Mouse (Mus musculus) embryonic facial prominence, embryonic 10.5 days (tissue): ENCODE results near the gene Cers2. TPM values are rescaled to one million over a fixed set of nuclear protein-coding genes. Genes with fewer than 3 reads are reported as not detected.
A peak's percentile ranks its signal among the peaks of the same experiment; 100 is the strongest.

Experiments used
- DNase-seq: peaks from one replicate; pipeline ENCODE4 v3.0.0-alpha.2; 2017; ENCODE audit warnings: low spot score
- H3K27ac ChIP-seq: fragments of 300-500 bp; sonication (generic); replicated peaks from 2 replicates; pipeline ENCODE4 v1.5.1; 2016; ENCODE audit warnings: mild to moderate bottlenecking
- H3K27me3 ChIP-seq: fragments of 300-500 bp; sonication (generic); replicated peaks from 2 replicates; pipeline ENCODE4 v1.6.1; 2016; ENCODE audit warnings: low read depth, mild to moderate bottlenecking; ENCODE audit not compliant: poor library complexity, severe bottlenecking
- H3K36me3 ChIP-seq: fragments of 300-500 bp; sonication (generic); replicated peaks from 2 replicates; pipeline ENCODE4 v1.6.1; 2016; ENCODE audit warnings: mild to moderate bottlenecking, moderate library complexity
- H3K4me1 ChIP-seq: fragments of 300-500 bp; sonication (generic); 2 replicates; pipeline ENCODE4 v1.6.1; 2016
- H3K4me3 ChIP-seq: fragments of 300-500 bp; sonication (generic); 2 replicates; pipeline ENCODE4 v1.5.1; 2016; ENCODE audit warnings: mild to moderate bottlenecking, moderate library complexity
- H3K9me3 ChIP-seq: fragments of 300-500 bp; sonication (generic); 2 replicates; pipeline ENCODE4 v1.6.1; 2016; ENCODE audit warnings: mild to moderate bottlenecking
- WGBS: fragments of 180-500 bp; shearing (Covaris S2); methylation state at CpG from one replicate; pipeline ENCODE4 v1.1.7; 2016; 5-methylcytosine and 5-hydroxymethylcytosine counted together
- polyA plus RNA-seq: library from polyadenylated mRNA; unstranded; fragments of >200 nt; fragmentation: Nextera tagmentation; extraction: Ambion mirVana; gene quantifications from 2 replicates; pipeline ENCODE4 v1.2.1, GENCODE M21; 2016

Cers2 gene
- polyA plus RNA-seq, 1 experiment from 2014 or later = 125 TPM

DNA sequence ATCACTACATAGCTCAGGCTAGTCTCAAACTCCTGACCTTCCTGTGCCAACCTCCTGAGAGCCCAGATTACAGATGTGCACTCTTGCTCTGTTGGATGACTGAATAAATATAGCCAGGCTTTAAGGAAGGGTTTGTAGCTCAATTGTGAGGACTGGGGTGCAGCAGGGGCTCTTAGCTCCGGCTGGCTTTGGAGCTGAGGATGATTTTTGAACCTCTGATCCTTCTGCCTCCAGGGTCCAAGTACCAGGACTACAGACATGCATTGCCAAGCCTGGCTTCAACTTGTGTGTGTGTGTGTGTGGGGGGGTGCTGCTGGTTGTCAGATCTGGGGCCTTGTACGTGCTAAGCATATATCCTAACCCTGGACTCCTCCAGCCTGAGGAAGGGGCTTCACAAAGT lies 21.7 kb upstream of the Cers2 start:
- no peak for DNase-seq
- Histone ChIP-seq H3K36me3 (peaks cover 94% of the 10 kb centered on the region), H3K4me3 (no peak overlapping the region), H3K27ac (no peak overlapping the region), H3K4me1 (peaks cover 11% of the 10 kb centered on the region), H3K27me3 (no peaks in the 10 kb centered on the region), H3K9me3 (no peaks in the 10 kb centered on the region)
- WGBS = 86% methylated on average over 2 of the region's 2 CpGs

DNA sequence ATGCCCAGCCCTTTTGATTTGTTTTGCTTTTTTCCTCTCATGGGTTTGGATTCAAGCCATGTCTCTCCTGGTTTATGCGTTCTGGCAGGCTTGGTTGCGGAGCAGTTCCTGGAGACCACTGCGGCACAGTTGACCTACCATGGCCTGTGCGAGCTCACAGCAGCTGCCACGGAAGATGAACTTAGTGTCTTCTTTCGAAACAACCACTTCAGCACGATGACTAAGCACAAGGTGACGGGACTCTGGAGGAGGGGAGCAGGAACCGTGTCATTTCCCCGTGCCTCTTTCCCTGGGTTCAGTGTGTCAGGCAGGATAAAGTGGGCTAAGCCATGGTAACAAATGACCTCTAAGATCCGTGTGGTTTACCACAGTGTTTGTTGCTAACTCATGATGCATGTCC lies 21.1 kb upstream of the Cers2 start:
- peaks cover 88% of the 10 kb centered on the region for H3K36me3 ChIP-seq
- WGBS = 88% methylated on average over 11 of the region's 11 CpGs

DNA sequence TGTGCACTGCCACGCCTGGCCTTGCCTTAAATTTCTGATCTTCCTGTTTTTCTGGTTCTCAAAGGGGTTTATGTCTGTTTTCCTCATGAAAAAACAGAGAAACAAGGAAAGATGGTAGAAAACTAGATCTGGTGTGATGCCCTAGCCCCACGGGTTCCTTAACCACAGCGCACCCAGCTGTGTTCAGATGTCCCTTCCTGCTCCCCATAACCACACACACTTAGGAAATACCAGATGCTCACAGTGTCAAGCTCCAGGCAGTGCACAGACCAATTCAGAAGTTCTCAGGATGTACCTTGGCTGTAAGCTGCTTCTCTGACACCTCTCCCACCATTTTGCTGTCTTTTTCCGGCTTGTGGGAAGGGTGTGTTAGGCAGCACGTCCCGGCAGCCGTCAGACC lies 20.3 kb upstream of the Cers2 start:
- DNase-seq = no peak
- Histone ChIP-seq H3K4me1 (peaks cover 11% of the 10 kb centered on the region), H3K4me3 (no peak overlapping the region), H3K27ac (no peak overlapping the region), H3K27me3 (no peaks in the 10 kb centered on the region), H3K9me3 (no peaks in the 10 kb centered on the region), H3K36me3 (peaks cover 80% of the 10 kb centered on the region)
- 93% methylated on average over 7 of the region's 7 CpGs for WGBS

More for the DNA sequence above, 21.1 kb upstream of the Cers2 start:
- no peak overlapping the region for H3K4me3 ChIP-seq
- H3K9me3 ChIP-seq = no peaks in the 10 kb centered on the region
- H3K4me1 ChIP-seq = peaks cover 11% of the 10 kb centered on the region
- no peaks in the 10 kb centered on the region for H3K27me3 ChIP-seq
- no peak overlapping the region for H3K27ac ChIP-seq
- no peak for DNase-seq

DNA sequence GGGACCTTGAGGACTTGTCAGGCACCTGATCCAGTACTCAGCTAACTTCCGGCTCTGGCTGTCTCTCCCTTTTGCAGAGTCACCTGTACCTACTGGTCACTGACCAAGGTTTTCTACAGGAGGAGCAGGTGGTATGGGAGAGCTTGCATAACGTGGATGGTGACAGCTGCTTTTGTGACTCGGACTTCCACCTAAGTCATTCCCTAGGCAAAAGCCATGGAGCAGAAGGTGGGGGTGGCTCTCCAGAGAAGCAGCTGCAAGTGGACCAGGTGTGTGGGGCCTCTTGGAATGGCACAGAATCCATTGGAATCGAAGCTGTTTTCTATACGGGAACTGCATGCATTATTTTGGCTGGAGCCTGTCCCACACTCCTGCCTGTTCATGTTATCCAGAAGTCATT lies 19.9 kb upstream of the Cers2 start:
- no peak overlapping the region for H3K4me3 ChIP-seq
- no peaks in the 10 kb centered on the region for H3K27me3 ChIP-seq
- no peak for DNase-seq
- no peaks in the 10 kb centered on the region for H3K9me3 ChIP-seq
- peaks cover 76% of the 10 kb centered on the region for H3K36me3 ChIP-seq
- H3K27ac ChIP-seq = no peak overlapping the region
- H3K4me1 ChIP-seq = peaks cover 11% of the 10 kb centered on the region
- 92% methylated on average over 5 of the region's 5 CpGs for WGBS

DNA sequence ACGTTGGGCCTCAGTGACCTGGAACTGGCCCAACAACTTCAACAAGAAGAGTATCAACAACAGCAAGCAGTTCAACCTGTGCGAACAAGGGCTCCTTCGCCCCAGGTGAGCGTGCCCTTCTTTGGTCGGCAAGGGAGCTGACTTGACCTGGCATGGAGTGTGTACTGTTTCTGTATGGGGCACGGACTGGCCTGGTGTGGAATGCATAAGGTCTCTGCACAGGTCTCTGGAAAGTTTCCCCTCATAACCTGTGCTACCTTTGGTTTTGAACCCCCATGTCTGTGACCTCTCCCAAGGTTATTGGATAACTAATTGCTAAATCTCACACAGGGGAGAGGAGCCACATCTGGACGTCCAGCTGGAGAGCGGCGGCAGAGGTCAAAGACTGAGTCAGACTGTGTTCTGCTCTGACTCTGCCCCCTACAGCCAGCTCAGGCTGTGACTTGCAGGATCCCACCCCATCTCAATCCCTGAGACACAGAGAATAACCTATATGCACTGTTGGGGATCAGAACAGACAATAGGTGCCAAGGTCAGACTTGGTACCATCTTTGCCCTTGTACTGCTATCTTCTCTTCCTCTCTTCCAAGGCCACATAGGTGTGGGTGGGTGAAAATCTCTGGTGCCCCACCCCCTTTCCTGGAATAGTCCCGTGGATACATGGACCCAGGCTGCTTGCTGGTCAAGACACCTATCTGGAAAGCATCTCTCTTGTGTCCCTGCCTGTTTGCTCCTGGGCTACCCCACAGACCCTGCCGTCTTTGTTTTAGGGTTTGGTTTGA lies 19.1 kb upstream of the Cers2 start:
- Histone ChIP-seq H3K4me3 (no peak overlapping the region), H3K36me3 (peaks cover 68% of the 10 kb centered on the region), H3K27me3 (no peaks in the 10 kb centered on the region), H3K9me3 (no peaks in the 10 kb centered on the region), H3K27ac (no peak overlapping the region), H3K4me1 (peaks cover 11% of the 10 kb centered on the region)
- WGBS = 76% methylated on average over 11 of the region's 11 CpGs
- DNase-seq = no peak

DNA sequence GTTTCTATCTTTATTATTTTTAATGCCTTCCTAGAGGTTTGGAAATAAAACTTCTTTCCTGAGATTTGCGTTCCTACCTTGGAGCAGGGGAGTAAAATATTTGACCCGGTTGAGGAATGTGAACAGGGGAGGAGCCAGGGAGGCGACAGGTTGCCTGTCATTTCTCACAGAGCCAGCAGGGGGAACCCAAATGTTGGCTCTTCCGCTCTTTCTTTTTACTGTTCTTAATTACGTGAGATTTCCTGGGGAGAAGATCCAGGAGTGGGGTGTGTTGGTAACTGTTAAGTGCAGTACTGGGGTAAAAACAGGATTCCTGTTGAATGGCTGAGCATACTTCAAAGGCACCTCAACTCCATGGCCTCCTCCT lies 18.5 kb upstream of the Cers2 start:
- H3K4me3 ChIP-seq = no peak overlapping the region
- 11% methylated on average over 5 of the region's 5 CpGs for WGBS
- H3K36me3 ChIP-seq = peaks cover 62% of the 10 kb centered on the region
- no peaks in the 10 kb centered on the region for H3K9me3 ChIP-seq
- H3K27me3 ChIP-seq = no peaks in the 10 kb centered on the region
- no peak overlapping the region; the same call in 1 of the 2 replicates for H3K27ac ChIP-seq
- DNase-seq = peak; percentile 67
- peaks cover 11% of the 10 kb centered on the region for H3K4me1 ChIP-seq

DNA sequence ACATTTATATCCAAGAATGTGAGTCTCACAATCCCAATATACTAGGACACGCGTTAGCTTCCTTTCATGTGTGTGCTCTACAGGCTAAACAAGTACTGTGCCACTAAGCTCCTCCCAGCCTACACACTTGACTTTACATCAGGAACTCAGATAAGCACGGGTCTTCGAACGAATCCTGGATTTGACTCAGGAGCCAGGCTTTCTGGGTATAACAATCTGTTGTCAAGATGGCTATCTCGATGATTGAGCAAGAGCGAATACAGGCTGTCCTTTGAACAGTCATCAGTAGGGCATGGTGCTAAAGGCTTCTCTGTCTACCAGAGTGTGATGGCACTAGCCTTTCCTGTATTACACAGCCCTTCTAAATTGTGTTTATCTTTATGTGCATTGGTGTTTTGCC lies 16.6 kb upstream of the Cers2 start:
- Histone ChIP-seq H3K9me3 (no peaks in the 10 kb centered on the region), H3K27me3 (no peaks in the 10 kb centered on the region), H3K36me3 (peaks cover 44% of the 10 kb centered on the region), H3K27ac (no peak overlapping the region), H3K4me1 (peaks cover 17% of the 10 kb centered on the region), H3K4me3 (no peak overlapping the region)
- 92% methylated on average over 7 of the region's 7 CpGs for WGBS
- no peak for DNase-seq

DNA sequence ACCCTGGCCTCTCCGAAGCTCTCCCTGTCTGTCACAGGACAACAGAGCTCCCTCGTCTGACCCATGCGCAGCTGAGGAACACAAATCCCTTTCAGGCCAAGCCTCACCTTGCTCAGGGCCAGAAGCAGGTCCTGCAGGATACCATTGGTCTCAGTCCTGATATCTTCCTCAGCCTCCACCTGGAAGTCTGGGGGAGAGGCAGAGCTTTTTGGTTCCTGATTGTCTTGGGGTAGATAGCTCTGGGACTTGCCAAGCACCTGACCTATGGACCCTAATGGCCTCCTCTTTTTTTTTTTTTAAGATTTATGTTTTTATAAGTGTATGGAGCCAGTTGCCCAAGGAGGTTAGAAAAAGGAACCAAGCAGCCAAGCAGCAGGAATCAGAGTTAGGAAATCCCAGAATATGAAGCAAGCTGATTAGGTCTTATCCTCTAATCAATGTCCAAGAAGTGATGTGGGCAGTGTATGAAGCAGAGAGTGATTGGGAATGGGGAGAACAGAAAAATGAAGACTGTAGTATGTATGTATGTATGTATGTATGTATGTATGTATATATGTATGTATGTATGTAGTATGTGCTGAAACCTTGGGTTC lies 13.3 kb upstream of the Cers2 start:
- H3K9me3 ChIP-seq = no peaks in the 10 kb centered on the region
- no peak overlapping the region; the same call in 1 of the 2 replicates for H3K27ac ChIP-seq
- no peak overlapping the region for H3K4me3 ChIP-seq
- peaks cover 8% of the 10 kb centered on the region for H3K4me1 ChIP-seq
- H3K36me3 ChIP-seq = peaks cover 16% of the 10 kb centered on the region
- WGBS = 85% methylated on average over 3 of the region's 3 CpGs
- H3K27me3 ChIP-seq = no peaks in the 10 kb centered on the region
- DNase-seq = no peak

DNA sequence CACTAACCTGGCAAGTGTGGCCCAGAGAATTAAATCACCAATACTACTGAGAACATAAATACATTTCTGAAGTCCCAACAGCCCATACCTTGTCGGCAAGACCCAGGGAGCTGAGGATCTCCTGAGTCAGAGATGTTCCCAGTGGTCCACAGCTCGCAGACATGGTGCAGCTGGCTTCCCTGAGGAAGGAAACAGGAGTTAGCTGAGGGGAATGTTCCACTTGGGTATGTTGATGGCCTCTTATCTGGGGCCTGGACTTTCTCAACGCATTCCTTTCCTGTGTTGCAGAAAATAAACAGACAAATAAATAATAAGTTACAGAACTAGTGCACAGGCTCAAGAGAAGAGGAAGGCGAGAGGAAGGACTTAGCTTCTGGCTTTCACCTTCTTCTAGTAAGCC lies 8.3 kb upstream of the Cers2 start:
- no peak for DNase-seq
- no peaks in the 10 kb centered on the region for H3K27me3 ChIP-seq
- 83% methylated on average over 4 of the region's 4 CpGs for WGBS
- no peaks in the 10 kb centered on the region for H3K36me3 ChIP-seq
- H3K27ac ChIP-seq = no peak overlapping the region
- no peak overlapping the region for H3K4me3 ChIP-seq
- H3K4me1 ChIP-seq = peaks cover 10% of the 10 kb centered on the region
- no peaks in the 10 kb centered on the region for H3K9me3 ChIP-seq

DNA sequence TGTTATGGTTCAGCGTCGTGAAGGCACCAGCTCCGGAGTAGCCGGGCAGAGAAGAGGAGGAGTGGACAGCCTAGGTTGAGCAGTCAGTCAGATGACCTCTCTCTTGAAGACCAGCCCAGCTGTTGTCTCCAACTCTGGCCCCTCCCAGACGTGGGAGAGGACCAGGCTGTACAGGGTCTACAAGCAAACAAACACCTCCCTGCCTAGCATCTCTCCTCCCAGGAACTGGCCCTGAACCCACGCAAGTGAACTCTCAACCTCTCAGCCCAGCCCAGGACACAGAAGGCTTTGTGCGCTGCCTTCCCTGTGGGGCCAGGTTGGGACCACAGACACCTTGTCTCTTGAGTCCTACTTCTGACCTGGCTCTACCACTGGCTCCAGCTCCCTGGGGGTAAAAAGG lies 7.5 kb upstream of the Cers2 start, which contains the start of gene Anxa9:
Gene Anxa9, minus strand, starts transcription at position 77 of the 400 bp plus-strand sequence.
- Histone ChIP-seq H3K36me3 (no peaks in the 10 kb centered on the region), H3K4me1 (peaks cover 8% of the 10 kb centered on the region), H3K27me3 (no peaks in the 10 kb centered on the region), H3K4me3 (no peak within 1 kb of the TSS), H3K9me3 (no peaks in the 10 kb centered on the region), H3K27ac (no peak within 1 kb of the TSS)
- no peak for DNase-seq
- WGBS = 62% methylated on average over 7 of the region's 7 CpGs

DNA sequence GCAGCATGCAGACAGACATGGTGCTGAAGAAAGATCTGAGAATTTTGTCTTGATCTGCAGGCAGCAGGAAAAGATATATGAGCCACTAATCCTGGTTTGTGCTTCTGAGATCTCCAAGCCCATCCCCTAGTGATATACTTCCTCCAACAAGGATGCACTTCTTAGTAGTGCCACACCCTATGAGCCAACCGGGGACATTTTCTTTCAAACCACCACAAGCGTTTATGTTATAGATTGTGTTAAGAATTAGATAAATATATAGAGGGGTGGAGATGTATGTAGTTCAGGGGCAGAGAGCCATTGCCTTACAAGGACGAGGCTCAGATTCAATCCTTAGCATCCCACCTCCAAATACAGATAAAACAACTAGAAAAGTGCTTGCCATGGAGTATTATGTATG lies 4.1 kb upstream of the Cers2 start:
- H3K27ac ChIP-seq = no peak overlapping the region
- WGBS = 65% methylated on average over 3 of the region's 3 CpGs
- no peaks in the 10 kb centered on the region for H3K36me3 ChIP-seq
- H3K4me1 ChIP-seq = peaks cover 23% of the 10 kb centered on the region
- no peak for DNase-seq
- H3K9me3 ChIP-seq = no peaks in the 10 kb centered on the region
- H3K27me3 ChIP-seq = no peaks in the 10 kb centered on the region
- no peak overlapping the region for H3K4me3 ChIP-seq

DNA sequence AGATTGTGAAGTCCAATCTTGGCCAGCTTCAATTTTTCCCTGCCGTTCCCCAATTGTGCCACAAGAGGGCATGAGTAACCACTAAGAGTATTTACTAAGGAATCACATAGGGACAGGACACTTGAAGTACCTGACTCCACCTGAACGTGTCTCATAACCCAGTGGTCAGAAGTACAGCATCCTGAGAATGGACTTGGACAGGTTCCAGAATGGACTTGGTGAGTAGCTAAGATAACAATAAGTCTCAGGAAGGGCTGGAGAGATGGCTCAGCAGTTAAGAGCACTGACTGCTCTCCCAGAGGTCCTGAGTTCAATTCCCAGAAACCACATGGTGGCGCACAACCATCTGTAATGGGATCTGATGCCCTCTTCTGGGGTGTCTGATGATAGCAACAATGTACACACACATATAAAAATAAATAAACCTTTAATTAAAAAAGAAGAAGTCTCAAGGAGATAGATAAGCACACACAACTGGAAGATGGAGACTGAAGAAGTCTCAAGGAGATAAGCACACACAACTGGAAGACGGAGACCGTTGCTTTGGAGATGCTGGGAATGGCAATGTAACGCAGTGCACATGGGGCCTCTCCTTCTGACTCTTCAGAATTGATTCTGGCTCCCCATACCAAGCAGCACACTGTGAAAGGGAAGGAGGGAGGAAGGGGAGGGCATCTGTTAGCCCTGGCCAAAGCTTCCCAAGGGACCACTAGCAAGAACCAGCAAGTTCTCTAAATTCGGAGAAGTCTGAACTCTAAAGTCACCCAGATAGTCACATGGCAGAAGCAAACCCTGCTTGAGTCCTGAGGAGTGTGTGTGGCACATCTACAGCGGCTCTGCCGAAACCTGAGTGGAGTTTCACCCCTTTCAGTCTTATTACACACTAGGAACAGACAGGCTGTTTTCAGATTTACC lies 3.4 kb upstream of the Cers2 start:
- Histone ChIP-seq H3K9me3 (no peaks in the 10 kb centered on the region), H3K36me3 (no peaks in the 10 kb centered on the region), H3K4me1 (peaks cover 31% of the 10 kb centered on the region), H3K27ac (no peak overlapping the region), H3K27me3 (no peaks in the 10 kb centered on the region), H3K4me3 (no peak overlapping the region)
- WGBS = 66% methylated on average over 9 of the region's 9 CpGs
- DNase-seq = peak; percentile 67
